Mouse (Mus musculus): ENCODE measurements around the gene Ralbp1. TPM values are rescaled to one million over a fixed set of nuclear protein-coding genes. Genes with fewer than 3 reads are reported as not detected.

Ralbp1 gene
- 44.4 TPM for polyA plus RNA-seq (2014; fragmentation: Illumina TruSeq; extraction: RNeasy Lipid Tissue Mini Kit (QIAGEN cat#74804); ENCODE audit: insufficient read depth, low read depth, low replicate concordance)

GRCm38 (mm10) chr17:65885697-65886529 is at the start of gene Ralbp1:
Gene Ralbp1, minus strand, starts transcription at chr17:65885798.

Other genes starting within 250 kb of the Ralbp1 start
- 0.12 TPM for gene Txndc2, start 243.6 kb downstream of the Ralbp1 start, polyA plus RNA-seq (2014; fragmentation: Illumina TruSeq; extraction: RNeasy Lipid Tissue Mini Kit (QIAGEN cat#74804); ENCODE audit: insufficient read depth, low read depth, low replicate concordance)
- 25.5 TPM for gene Rab31, start 113.0 kb downstream of the Ralbp1 start, polyA plus RNA-seq (2014; fragmentation: Illumina TruSeq; extraction: RNeasy Lipid Tissue Mini Kit (QIAGEN cat#74804); ENCODE audit: insufficient read depth, low read depth, low replicate concordance)
- gene Ppp4r1, start 103.2 kb downstream of the Ralbp1 start, polyA plus RNA-seq (2014; fragmentation: Illumina TruSeq; extraction: RNeasy Lipid Tissue Mini Kit (QIAGEN cat#74804); ENCODE audit: insufficient read depth, low read depth, low replicate concordance), result 22.6 TPM
- gene Twsg1, start 65.4 kb upstream of the Ralbp1 start, polyA plus RNA-seq (2014; fragmentation: Illumina TruSeq; extraction: RNeasy Lipid Tissue Mini Kit (QIAGEN cat#74804); ENCODE audit: insufficient read depth, low read depth, low replicate concordance), result 64.7 TPM
- 4.8 TPM for gene Ankrd12, start 191.3 kb upstream of the Ralbp1 start, polyA plus RNA-seq (2014; fragmentation: Illumina TruSeq; extraction: RNeasy Lipid Tissue Mini Kit (QIAGEN cat#74804); ENCODE audit: insufficient read depth, low read depth, low replicate concordance)
- 174 TPM for gene Ndufv2, start 215.8 kb upstream of the Ralbp1 start, polyA plus RNA-seq (2014; fragmentation: Illumina TruSeq; extraction: RNeasy Lipid Tissue Mini Kit (QIAGEN cat#74804); ENCODE audit: insufficient read depth, low read depth, low replicate concordance)
- 23.8 TPM for gene Washc1, start 225.7 kb upstream of the Ralbp1 start, polyA plus RNA-seq (2014; fragmentation: Illumina TruSeq; extraction: RNeasy Lipid Tissue Mini Kit (QIAGEN cat#74804); ENCODE audit: insufficient read depth, low read depth, low replicate concordance)
- gene Ddx11, start 237.7 kb upstream of the Ralbp1 start, polyA plus RNA-seq (2014; fragmentation: Illumina TruSeq; extraction: RNeasy Lipid Tissue Mini Kit (QIAGEN cat#74804); ENCODE audit: insufficient read depth, low read depth, low replicate concordance), result 1.5 TPM

Data from lung, adult 10 weeks (tissue).